Mouse (Mus musculus) gastrocnemius, postnatal 25 days (tissue): Measurements from ENCODE around the gene Oprm1. TPM values are rescaled to one million over a fixed set of nuclear protein-coding genes. Genes with fewer than 3 reads are reported as not detected.

Experiments
- DNase-seq: peaks from one replicate; pipeline ENCODE4 v3.0.0; 2022
- total RNA-seq, 2 experiments: library from RNA; stranded (reverse); gene quantifications; 1 replicate in 1 of 2; 2 replicates in 1 of 2; pipeline ENCODE4 v1.2.3; 2021

Gene Oprm1
- total RNA-seq, 2 experiments from 2014 or later, result not detected

DNA sequence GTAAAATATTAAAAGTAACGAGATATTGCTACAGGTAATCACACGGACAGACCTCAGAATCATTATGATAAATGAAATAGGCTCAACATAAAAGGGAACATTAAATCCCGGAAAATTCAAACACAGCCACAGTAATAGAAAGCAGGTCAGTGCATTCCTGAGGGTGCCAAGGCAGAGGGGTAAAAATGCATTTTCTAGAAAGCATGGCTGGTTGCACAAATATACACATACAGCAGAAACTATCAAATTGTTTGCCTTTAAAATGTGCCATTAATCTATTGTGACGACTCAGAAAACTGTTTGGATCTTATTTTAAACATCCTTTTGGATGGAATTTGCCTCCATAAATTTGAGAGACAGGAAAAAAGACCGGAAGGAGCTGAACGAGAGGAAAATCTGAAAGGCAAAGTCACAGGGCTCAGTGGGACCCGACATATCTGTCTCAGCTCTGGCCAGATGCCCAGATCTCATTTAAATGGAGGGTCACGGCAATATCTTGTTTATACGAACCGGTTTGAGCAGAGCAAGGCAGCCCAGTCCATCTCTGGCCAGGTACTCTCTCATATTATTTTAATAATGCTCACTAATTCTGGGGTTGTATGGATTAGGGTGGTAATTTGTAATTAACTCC lies 289.1 kb downstream of the Oprm1 start:
- DNase-seq, result no peak

DNA sequence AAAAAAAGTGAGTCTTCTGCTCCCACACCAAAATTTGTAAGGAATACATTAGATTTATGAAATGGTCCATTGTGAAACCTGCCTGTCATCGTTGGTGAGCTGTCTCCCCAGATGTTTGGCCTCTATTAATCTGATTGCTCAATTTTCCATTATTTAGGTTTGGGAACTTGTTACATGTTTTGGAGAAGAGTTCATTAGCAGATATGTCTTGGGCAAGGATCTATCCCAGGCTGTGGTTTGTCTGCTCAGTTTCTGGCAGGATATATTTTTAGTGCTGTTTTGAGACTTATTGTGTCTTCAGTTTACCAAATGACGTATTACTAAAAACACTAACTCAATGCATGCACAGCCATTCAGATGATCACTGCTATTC lies 289.6 kb downstream of the Oprm1 start:
- no peak for DNase-seq

DNA sequence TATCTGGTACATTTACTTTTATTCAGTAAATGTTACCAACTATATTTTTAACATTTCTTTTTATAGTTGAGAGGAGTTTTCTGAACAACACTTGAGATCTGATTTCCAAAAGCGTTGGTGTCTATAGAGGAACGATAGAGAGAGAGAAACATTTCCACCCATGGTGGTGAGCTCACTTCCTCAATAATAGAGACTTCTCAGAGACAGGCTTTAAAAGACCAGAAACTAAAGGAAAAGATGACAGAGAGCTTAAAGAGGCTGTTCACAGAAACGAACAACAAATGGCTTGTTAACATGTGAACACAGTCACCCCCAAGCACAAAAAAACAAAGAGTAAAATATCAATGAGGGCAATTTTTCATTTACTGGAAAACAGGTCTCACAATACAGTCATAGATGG lies 291.6 kb downstream of the Oprm1 start:
- DNase-seq, result no peak

DNA sequence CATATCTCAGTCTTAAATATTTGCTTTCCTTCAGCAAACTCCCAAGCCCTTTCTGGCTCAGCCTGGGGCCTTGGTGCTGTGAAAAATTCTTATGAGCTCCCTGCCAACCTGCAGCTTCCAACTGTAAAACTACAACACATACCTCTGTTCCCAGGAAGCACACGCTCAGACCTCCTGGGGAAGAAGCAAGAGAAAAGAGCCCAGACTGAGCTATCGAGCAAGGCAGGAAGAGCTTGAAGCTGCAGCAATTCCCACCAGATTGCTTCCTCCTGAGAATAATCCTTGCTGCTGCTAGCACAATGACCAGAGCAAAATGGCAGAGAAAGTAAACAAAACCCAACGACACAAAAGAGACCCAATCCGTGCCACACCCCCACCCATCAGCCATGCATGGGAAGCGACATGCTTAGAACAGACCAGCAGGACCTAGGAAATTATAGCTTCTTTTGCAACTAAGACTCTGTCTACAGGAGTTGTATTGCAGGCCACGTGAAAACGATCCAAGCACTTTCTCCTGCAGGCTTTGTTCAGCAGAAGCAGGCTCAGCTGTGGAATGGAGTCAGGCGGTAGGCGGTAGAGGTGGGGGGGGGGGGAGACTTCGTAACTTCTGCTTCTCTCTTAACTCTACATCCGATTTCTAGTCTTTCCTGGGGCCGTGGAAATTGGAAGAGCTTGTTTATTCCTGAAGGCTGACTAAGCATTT lies 294.2 kb downstream of the Oprm1 start, which contains the start of gene Ipcef1:
Ipcef1 (minus strand) TSS at position 164 of the 703 bp plus-strand sequence.
- no peak for DNase-seq

DNA sequence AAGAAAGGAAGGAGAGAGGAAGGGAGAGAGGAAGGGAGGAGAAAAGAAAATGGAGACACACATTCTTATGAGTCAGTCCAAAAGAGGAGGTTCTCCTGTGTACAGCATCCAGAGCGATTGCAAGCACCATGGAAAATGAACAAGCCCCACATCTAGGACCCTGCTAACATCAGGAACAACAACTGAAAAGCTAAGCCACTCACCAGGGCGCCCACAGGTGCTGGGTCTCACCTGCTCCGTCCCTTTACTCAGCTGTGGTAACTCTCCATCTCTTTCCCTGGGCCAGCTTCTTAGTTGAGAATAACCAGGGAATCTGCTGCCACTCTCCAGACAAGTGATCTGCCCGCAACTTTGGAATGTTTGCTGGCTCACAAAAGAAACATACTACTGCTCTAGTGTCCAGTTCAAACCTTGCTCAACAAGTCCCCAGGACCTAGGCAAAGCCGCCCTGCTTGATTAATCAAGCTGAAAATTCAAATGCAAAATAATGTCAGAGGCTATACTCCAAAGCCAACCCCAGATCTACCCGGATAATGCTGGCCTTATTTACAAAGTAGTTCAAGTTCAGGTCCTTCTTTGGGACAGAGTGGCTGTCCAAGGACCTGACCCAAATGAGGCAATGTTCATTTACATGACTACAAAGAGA lies 296.4 kb downstream of the Oprm1 start:
- DNase-seq, result no peak

DNA sequence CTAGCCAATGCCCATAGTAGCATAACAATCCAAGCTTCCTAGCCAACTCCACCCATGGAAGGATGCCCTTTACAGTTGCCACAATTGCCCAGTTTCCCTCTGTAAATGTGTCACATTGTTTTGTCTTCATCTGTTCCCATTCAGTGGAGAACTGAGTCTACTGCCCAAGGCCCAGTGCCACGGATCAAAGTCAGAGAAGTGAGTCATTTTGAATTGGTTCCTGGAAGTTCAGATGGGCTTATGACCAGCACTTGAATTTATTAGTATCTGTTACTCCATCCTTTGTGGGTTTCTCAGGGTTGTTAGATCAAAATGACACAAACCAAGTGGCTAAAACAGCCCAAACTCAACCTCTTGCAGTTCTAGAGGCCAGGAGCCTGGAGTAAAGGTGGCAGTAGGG lies 299.2 kb downstream of the Oprm1 start:
- no peak for DNase-seq

DNA sequence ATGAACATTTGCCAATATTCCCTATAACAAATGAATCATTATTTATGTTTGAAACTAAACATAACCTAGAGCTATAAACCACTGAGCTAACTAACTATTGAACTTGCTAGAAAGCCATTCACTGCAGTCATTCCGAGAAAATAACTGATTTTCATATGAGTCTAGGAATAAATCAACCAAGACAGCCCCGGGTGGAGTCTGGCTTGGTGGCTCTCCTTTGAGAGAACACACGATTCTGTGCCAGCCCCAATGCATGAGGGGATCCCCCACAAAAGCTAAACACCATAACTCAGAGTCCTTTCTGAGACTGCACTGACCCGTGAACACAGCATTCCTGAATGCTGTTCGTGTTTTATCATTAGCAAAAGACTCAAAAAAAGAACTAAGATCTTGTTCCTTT lies 302.0 kb downstream of the Oprm1 start:
- DNase-seq, result no peak

DNA sequence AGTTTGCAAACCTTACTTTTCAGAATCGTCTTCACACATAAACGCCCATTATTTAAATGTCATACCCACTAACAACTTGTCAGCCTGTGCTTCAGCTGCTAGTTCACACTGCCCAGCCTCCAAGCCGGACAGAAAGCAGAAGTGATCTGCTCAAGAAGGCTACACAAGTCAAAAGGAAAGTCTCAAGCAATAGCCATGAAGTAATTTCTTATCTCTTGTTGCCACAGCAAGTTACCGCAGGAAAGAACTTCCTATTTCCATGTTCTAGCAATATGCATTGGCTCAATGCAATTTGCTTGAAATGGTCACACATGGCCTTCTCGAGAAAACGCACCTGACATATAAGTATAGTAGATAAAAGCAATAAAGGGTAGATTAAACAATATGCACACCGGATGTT lies 304.7 kb downstream of the Oprm1 start:
- DNase-seq, result no peak

DNA sequence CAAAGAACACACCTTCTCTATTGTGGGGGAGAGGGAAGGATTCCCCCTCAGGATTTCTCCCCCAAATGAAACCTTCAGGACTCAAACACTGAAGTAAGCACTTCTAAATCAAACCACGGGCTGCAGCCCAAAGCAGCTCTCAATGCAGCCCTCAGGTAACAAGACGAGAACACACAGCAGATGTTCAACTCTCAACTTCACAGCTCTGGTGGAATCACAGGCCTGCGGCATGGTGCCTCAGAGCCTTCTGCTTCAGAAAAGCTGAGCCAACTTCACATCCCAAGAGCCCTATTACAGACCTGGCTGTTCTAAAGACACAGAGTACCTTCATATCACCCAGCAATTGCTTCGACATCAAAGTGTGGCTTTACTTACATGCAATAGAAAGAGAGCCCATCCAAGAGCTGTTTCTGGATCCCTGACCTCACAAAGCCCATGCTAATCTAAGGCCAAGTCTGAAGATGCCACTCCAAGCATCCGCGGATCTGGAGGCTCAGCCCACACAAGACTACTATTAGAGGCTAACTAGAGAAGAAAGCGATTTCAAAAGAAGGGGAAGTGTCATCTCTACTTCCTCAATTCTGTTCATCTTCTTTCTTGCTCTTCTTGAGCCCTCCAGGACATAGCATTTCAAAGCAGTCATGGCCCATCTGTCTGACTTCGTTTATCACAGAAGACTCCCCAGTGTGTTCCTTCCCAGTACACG lies 305.6 kb downstream of the Oprm1 start:
- no peak for DNase-seq

DNA sequence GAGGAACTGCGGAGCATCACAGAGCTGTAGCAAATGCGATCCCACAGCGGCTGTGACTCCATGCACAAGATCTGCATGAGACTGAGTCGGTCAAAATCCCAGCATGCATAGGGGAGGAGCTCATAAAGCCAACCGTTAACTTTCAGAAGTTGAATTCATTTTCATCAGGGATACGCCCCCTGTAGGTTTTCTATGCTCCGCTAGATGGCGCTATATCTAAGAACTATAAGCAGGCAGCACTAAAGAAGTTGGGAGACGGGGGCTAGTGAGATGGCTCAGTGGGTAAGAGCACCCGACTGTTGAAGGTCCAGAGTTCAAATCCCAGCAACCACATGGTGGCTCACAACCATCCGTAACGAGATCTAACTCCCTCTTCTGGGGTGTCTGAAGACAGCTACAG lies 310.3 kb downstream of the Oprm1 start:
- DNase-seq, result no peak

DNA sequence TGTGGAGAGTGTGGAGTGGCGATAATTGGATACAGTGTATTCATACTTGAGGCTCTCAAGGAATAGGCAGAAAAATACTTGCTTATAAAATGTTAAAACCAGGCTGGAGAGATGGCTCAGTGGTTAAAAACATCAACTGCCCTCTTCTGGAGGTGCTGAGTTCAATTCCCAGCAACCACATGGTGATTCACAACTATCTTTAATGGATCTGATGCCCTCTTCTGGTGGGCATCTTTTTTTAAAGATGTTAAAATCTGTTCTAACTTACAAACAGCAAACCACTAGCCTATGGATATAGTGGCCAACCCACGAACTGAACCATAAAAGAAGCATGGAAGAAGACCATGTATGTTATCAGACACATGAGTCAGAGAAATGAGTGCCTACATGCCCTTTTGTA lies 310.8 kb downstream of the Oprm1 start:
- DNase-seq, result no peak

DNA sequence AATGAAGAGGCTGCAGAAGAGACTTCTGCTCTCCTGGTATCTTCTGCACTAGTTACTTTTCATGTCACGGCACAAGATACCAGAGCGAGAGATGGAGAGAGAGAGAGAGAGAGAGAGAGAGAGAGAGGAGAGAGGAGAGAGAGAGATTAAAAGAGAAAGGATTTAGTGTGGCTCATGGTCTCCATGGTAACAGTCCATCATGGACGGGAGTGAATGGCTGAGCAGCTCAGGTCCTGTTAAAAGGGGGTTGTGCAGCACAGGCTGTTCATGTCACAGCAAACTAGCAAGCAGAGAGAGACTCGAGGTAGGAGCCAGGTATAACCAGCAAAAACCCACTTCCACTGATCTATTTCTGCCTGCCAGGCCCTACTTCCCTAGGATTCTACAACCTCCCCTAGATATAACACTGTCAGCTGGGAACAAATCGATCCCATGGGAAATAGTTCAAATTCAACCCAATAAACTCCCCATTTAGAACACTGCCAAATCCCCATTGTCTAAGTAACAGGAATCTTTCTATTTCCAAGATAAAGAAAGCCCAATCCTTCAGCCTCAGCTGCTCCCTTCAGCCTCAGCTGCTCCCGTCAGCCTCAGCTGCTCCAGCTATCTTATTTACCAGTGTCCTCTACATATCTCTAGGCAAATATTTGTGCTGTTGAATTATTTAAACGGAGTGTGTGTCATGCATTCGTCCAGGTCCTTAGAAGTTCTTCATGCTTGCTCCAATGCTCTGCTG lies 312.0 kb downstream of the Oprm1 start:
- DNase-seq, result no peak

DNA sequence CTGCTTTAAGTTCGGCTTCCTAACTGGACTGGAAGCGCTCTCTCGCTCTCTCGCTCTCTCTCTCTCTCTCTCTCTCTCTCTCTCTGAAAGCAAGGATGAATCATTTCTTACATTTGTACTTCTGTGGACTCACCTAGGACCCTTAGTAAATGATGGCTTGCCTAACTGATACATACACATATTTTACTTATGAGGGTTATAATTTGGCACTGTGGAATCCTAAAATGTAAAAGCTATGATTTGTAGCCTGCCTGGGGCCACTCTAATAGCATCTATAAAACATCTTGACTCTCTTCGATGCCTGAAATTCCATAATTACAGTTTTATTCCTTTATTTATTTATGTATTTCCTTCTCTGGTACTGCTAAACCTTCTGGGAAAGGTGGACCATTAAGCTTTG lies 312.6 kb downstream of the Oprm1 start:
- no peak for DNase-seq

DNA sequence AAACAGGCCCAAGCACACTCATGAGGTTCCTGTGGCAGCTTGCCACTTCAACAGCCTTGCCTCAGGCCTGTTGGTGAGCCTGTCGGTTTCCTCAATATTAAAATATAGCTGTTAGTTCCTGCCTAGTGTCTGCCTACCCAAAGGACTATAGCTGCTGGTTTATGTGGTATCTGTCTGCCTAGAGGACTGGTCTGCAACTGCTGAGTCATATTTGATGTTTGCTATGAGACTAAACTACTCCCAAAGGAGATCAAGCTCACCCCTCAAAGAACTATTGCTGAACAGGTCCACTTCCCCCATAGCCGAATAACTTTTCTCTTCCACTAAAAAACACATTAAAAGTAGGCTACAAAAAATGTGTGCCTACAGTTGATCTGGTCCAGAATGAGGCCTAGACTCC lies 315.9 kb downstream of the Oprm1 start:
- no peak for DNase-seq

DNA sequence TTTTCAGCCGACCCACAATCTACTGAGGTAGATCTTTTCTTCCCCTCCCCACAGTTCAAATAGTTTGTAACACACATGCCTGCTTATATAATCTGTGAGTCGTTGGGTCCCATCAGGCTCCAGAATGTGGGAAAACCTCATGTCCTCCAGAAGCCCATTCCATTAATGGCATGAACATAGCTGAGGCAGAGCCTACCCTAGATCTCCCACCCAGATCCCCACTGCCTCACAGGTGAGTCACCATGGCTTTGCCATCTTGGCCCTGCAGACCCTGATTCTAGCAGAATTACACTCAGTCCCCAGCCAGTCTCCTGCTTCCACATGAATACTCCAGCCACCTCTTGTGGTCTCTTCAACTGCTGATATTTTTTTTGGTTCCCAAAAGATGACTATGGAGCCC lies 317.4 kb downstream of the Oprm1 start:
- DNase-seq, result no peak

DNA sequence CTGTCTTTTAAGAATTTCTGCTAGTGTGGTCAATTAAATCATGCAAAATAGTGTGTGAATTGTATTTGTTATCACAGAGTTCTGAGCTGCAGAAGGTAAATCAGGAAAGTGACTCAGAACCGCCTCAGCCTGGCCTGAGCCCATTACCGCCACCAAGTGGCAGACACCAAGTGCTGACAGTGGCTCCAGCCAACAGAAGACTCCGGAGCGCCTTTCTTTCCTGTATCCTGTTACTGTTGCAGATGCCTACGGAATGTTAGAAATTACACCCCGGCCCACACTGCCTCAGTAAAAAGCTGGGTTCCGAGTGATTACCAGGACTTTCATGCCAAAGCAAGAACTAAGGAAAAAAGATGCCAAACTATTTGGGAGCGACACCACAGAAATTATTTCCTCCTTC lies 317.9 kb downstream of the Oprm1 start:
- peak; percentile 68 for DNase-seq

DNA sequence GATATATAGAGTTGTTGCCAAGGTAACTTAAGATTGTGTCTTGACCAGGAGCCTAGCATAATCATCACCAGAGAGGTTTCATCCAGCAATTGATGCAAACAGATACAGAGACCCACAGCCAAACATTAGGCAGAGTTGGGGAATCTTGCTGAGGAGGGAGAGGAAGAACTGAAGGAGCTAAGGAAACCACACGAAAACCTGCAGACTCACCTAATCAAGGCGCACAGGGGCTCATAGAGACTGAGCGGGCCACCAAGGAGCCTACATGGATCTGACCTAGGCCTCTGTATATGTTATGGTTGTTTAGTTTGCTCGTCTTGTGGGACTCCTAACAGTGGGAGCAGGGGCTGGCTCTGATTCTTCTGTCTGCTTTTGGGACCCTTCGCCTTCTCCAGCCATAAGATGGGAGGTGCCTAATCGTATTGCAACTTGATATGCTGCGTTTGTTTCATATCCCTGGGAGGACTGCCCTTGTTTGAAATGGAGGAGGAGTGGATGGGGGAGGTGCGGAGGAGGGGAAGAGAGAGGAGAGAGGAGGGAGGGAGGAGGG lies 318.4 kb downstream of the Oprm1 start:
- no peak for DNase-seq

DNA sequence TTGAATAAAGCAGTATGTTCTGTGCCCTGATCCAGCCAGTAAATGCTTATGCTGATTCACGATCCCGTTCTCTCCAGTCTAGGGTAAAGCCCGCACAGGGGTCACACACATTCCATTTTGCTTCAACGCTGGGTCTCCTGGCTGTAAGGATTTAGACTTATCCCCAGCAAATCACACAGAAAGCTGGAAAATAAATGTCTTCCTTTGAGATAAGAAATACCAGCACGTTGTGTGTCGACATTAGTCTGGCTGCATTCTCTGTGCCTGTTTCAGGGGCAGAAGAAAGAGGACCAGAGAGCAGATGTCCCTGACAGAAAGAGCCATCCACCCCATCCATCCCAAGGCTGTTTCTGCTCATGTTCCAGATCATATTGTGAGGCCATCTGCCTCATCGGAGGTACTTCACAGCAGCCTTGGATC lies 319.1 kb downstream of the Oprm1 start:
- no peak for DNase-seq

DNA sequence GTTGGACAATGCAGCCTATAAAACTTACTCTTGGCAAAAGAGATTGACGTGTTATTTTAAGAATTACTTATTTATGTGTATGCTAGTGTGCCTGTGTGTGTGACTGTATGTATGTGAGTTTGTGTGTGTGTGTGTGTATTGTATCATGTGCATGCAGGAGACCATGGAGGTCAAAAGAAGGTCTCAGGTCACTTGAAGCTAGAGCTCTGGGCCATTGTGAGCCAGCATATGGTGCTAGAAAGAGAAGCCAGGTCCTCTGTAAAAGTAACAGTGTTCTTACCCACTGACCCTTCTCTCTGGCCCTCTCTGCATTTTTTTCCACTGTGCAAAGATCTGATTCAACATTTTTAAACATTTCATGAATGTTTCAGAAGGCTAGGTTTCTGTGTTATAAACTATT lies 319.7 kb downstream of the Oprm1 start:
- no peak for DNase-seq
